Mouse (Mus musculus) layer of hippocampus, adult 9-11 months (tissue): ENCODE measurements around the gene Mvb12b.

Experiments used
- DNase-seq: peaks from one replicate; pipeline ENCODE4 v3.0.0; 2022

Gene Mvb12b

GRCm38 (mm10) chr2:33884623-33885263, 3.0 kb downstream of the Mvb12b start:
- DNase-seq = no peak

DNA sequence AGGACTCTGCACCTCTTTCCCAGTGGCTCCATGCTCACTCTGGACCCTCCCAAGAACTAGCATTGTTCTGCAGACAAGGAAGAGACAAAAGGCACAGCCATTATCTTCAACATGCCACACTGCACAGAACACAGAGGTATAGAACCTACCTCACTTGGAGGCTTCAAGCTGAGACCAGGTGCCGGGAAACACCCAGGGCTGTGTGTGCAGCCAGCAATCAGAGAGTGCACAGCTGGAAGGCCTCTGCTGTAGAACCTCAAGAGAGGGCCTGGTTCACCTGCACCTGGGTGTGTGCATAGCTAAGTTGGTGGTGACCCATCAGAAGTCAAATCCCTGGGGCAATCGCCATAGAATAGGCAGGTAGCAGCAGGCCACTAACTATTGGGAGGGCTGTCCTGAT, 8.5 kb downstream of the Mvb12b start:
- no peak for DNase-seq

- DNase-seq = no peak
These were observed 9.3 kb downstream of the Mvb12b start for GRCm38 (mm10) chr2:33878437-33878836.

GRCm38 (mm10) chr2:33877663-33878360, 9.9 kb downstream of the Mvb12b start:
- DNase-seq = no peak

GRCm38 (mm10) chr2:33876529-33877290, 11.0 kb downstream of the Mvb12b start:
- peak; percentile 90 for DNase-seq

GRCm38 (mm10) chr2:33875594-33875993, 12.2 kb downstream of the Mvb12b start:
- no peak for DNase-seq

DNA sequence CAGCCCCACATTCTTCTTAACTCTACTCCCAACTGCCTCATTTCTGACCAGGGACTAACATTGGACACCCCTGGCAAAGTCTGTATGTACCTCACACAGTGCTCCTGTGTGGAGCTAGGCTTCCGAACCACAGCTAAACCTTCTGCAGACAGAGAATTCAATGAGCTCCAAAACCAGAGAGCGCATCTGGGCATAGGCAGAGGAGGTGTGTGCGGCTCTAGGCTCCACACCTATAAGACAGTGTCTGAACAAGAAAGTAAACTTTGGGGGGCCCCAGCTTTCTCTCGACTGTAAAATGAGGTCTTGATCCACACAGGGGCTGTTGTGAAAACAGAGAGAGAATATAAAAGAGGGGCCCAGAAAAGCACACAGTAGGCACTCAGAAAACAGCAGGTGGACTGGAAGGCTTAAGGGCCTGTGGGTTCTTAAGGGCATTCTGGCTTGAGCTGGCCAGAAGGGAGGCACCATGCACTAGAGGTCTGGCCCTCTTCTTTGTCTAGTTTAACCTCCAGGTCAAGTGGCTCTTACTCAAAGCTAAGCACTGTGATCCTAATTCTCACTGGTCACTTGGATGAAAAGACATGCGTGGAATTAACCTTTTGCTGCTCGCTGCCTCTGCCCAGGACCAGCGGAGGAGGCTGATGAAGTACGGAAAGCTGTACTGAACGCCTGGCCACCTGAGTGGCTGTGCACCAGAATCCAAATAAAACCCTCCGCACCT, 12.7 kb downstream of the Mvb12b start:
- DNase-seq = no peak

GRCm38 (mm10) chr2:33874367-33874766, 13.4 kb downstream of the Mvb12b start:
- no peak for DNase-seq

DNA sequence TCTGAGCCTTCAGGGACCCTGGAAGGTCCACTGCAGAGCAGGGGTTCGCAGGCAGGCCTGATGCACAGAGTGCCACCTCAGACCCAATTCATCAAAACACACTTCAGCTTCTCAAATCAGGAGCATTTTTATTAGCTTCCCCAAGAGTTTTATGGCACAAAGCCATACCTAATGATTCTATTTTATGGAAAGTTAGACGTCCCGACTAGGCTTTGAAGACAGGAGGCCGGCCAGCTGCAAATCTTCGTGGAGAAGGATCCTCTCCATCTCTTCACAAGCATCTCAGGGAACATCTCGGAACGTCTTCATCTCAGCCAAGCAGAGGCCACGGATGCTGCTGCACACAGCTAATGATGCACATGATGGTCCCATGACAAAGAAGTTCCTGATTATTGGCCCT, 14.2 kb downstream of the Mvb12b start:
- DNase-seq = no peak

- DNase-seq = no peak
These were observed 14.9 kb downstream of the Mvb12b start for GRCm38 (mm10) chr2:33872841-33873271.

GRCm38 (mm10) chr2:33871181-33871520, 16.6 kb downstream of the Mvb12b start:
- no peak for DNase-seq

DNA sequence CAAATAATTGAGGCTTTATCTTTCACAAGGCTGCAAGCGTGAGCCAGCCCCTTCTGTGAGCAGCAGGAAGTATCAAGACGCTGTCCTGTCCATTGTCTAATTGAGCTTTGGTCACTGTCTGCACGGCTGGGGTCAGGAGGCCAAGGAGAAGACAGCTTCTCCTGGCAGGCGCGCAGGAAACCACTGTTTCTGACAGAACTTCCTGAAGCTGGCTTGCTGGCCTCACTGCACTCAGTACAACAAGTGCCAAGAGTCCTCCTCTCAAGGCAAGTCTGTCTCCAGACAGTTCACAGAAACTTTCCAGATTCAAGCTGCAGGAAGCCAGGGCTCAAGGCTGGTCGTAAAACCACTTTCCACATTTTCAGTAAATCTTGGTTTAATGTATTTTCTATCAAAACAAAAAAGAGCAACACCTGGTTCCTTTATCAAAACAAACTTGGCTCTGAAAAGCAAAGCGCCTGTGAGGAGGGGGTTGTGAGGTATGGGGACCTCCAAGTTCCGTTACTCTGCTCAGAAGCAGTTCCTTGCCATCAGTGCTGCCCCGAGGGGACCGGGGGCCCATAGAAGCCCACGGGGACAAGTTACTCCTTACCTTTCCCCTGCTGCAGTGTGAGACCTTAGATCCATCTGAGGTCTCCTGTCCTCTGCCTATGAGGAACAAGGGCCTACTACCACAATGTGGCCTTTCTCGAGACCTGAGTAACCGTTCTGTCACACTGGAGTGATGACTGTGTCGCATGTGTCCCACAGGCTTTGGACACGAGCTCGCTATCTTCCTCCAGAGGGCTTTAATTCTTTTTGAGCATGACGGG, 17.2 kb downstream of the Mvb12b start:
- peak; percentile 86 for DNase-seq

DNA sequence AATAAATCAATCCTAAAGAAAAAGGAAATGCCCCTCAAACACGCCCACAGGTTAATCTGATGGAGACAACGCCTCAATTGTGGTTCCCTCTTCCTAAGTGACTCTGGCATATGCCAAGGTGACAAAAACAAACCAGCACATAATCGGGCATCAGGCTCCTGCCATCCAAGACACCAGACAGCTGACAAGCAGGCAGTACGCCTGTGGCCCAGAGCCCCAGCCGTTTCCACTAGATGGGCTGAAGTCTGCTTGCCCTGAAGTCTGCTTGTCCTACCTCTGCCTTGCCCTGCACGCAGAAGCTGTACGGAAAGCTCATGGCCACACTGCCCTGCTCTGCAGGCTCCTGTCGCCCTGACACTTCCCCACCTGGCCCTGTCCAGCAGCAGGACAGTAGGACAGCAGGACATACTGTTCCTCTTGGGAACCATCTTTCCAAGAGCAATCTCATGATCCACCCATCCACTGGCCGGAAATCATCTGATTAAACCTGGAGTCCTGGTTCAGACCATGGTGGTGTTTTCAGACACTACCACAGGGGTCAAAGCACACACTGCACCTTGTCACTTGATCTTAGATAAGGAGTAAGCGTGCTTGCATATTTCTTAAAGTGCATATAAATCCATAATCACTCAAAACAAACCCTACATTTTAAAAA, 17.9 kb downstream of the Mvb12b start:
- no peak for DNase-seq

DNA sequence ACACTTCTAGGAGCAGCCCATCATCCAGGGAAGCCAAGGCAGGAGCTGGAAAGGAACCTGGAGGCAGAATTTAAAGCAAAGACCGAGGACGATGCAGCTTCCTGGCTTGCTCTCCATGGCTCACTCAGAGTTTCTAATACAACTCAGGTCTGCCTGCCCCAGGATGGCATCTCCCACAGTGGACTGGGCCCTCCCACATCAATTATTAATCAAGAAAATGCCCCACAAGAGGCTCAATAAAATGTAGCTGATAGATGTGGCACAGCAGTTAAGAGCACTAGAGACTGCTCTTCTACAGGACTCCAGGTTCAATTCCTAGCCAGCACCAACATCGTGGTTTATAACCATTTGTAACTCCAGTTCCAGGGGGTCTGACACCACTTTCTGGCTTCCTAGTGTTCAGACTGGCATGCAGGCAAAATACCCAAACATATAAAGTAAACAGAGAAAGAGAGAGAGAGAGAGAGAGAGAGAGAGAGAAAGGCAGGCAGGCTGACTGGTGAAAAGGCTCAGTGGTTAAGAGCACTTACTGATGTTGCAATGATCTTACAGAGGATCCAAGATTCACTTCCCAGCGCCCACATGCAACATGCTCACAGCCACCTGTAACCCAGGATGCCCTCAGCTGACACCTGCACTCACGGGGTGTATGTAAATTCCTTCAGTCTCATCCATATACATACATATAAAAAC, 18.6 kb downstream of the Mvb12b start:
- DNase-seq = no peak

DNA sequence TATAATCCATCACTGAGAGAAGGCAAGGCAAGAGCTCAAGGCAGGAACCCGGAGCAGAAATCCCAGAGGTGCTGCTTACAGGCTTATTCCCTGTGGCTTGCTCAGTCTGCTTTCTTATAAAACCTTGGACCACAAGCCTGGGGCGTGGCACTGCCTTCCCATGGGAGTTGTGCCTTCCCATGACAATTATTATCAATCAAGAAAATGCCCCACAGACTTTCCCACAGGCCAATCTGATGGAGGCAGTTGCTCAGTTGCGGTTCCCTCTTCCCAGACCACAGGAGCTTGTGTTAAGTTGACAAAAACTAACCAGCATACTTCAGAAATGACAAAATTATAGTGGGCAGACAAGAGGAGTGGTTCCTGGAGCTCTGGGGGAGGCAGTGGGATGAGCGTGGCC, 19.4 kb downstream of the Mvb12b start:
- DNase-seq = no peak

- DNase-seq = no peak
These were observed 31.0 kb downstream of the Mvb12b start for GRCm38 (mm10) chr2:33856746-33857145.

DNA sequence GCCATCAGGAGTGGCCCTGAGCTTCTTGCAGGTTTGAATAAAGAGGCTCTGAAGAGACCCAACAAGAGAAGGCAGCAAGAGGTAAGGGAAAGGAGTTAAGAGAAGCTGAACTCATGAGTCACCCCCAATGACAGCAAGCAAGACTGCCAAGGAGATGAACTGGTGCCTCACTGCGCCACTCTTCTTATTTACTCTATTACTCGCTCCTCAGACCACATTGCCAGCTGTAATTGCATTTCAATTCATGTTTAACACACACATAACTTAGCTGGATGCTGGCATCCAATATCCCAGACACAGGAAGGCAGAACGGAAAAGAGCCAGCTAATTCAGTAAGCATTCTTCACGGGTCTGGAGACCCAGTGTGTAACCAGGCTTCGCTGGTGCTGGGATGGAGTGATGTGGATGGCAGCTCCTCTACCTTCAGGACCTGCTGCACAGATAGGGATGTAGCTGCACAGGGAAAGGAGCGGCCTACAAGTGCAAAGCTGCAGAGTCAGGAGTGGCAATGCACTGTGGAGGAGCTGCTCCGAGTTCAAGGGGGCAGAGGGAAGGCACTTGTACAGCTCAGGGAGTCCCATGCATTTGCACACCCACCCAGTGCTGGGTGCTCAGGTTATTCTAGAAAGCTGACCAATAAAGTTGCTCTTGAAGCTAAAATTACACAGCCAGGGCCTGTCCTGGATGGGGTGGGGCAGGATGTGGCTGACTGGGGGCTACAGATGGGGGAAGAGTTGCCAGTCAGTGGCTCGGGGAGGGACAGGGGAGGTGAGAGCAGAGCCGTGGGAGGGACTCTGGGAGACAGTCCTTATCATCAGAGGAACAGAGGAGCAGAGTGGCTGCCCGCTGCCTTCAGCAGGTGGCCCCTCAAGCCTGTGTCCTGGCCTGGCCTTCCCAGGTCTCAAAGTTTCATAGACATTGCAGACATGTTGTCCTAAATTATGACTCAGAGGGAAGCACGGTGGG, 34.5 kb downstream of the Mvb12b start:
- no peak for DNase-seq

- no peak for DNase-seq
These were observed 40.4 kb downstream of the Mvb12b start for GRCm38 (mm10) chr2:33847196-33847834.

- no peak for DNase-seq
These were observed 41.1 kb downstream of the Mvb12b start for GRCm38 (mm10) chr2:33846635-33847034.

GRCm38 (mm10) chr2:33843642-33844041, 44.1 kb downstream of the Mvb12b start:
- DNase-seq = no peak
